Mouse (Mus musculus) left cerebral cortex, postnatal 14 days (tissue): ENCODE data around the gene Slc24a4. TPM values are rescaled to one million over a fixed set of nuclear protein-coding genes. Genes with fewer than 3 reads are reported as not detected.

Source experiments
- DNase-seq, 2 experiments: peaks; one replicate each; pipeline ENCODE4 v3.0.0; 2021 to 2022; ENCODE audit warnings: low spot score in 2 of 2, mixed read lengths in 1 of 2
- intact Hi-C: fragments of 180-260 bp; cut with DNase I; formaldehyde crosslinking; loops from one replicate; pipeline ENCODE4 v1.15.1; 2025
- total RNA-seq, 2 experiments: library from RNA; stranded (reverse); gene quantifications; 2 replicates each; pipeline ENCODE4 v1.2.3; 2021

The Slc24a4 gene
- total RNA-seq, 2 experiments from 2014 or later: 25.8 to 26.4 TPM

DNA sequence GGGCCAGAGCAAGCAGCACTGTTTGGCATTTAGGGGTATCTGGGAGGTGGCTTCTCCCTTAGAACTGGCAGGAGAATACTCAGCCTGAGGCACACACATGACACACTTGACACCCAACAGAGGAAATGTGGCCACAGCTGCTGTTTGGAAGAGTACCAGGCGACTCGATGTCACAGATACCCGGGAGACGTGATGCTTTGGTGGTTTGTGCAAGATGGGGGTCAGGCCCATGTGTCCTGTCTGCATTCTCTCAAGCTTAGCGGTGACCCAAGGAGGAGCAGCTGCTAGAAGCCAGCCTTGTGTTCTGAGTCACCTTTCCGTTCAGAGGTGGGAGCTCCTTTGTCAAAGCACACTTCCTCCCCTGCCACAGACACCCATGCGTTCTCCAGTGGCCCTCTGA is 166.7 kb downstream of the Slc24a4 start:
- DNase-seq: no peak
- intact Hi-C loops: no loop called here

- no peak for DNase-seq
- intact Hi-C loops: no loop called here
Measured at GRCm38 (mm10) chr12:102295662-102296061, 167.1 kb downstream of the Slc24a4 start.

DNA sequence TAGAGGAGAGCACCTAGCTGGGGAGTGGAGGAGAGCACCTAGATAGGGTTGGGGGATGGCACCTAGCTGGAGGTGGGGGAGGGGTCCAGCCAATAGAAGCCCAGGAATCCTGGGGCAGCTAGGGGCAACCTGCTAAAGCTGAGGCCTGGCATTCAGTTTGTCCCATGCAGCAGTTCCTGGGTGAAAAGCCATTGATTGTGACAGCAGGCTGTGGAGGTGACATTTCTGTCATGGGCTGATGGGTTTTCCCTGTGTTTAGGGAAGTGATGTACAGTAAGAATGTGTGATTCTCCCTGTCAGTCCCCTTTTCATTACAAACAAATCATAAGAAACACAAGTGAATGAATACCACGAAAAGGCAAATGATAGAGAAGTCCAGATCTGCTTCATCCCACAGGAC is 167.8 kb downstream of the Slc24a4 start:
- intact Hi-C loops: no loop called here
- no peak for DNase-seq

GRCm38 (mm10) chr12:102296967-102297366 is 168.4 kb downstream of the Slc24a4 start:
- intact Hi-C loops: no loop called here

DNA sequence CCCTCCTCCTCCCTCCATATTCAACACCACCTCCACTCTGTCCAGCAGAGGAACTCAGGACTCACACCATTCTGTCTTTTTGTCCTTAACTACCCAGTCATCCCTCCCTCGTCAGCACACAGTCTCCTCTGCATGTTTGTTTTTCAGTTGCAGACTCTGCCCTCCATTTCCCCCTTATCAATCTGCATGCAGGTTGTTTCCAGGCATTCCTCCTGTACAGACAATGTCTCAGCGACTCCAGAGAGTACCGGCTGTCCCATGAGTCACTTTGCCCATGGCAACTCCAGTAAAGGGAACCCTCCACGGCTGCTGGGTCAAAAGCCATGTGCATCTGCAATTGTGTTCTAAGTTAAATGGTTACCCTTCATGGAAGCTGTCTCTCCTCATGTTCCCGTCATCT is 170.7 kb downstream of the Slc24a4 start:
- intact Hi-C loops: no loop called here
- no peak for DNase-seq

More at GRCm38 (mm10) chr12:102296967-102297366, 168.4 kb downstream of the Slc24a4 start:
- DNase-seq: no peak

DNA sequence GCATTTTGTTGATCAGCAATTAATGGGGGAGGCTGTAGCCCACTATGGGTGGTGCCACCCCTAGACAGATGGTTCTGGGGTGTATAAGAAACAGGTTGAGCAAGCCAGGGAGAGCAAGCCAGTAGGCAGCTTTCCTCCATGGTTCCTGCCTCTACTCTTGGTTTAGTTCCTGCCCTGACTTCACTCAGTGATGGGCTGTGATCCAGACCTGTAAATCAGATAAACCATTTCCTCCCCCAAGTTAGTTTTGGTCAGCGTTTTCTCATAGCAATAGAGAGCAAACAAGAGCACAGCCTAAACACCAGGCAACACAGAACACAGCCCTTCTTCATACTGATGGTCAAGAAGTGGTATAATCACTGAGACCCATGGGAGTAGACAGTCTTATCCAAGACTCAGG is 173.1 kb downstream of the Slc24a4 start:
- no peak for DNase-seq
- intact Hi-C loops: no loop called here

DNA sequence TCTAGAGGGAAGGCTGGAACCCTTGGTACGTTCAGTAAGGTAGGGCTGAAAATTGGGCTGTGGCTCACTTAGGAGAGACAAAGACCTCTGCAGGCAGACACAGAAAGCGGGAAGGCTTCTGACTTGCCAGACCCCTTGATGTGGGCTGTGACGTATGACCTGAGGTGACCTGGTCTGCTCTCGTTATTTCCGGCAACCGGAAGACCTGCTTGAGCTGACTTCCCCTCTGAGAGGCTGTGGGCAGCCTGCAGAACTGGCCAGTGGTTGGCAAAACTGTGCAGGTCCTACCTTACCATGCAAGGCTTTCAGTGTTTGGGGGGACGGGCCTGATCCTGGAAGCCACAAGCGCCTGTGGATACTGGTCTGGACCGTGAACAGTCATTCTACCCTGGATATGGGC is 173.8 kb downstream of the Slc24a4 start:
- intact Hi-C loops: no loop called here
- peak in 1 of 2 experiments; percentile 51 for DNase-seq

- intact Hi-C loops: no loop called here
- DNase-seq: no peak
Measured at GRCm38 (mm10) chr12:102302831-102303351, 174.4 kb downstream of the Slc24a4 start.

- intact Hi-C loops: no loop called here
- DNase-seq: peak in 1 of 2 experiments; percentile 42
Measured at GRCm38 (mm10) chr12:102303867-102304266, 175.3 kb downstream of the Slc24a4 start.

- intact Hi-C loops: no loop called here
Measured at GRCm38 (mm10) chr12:102305069-102305836, 176.7 kb downstream of the Slc24a4 start.

GRCm38 (mm10) chr12:102308001-102308456 is 179.5 kb downstream of the Slc24a4 start:
- peak; percentile 50 to 65 for DNase-seq
- intact Hi-C loops: no loop called here

More at GRCm38 (mm10) chr12:102305069-102305836, 176.7 kb downstream of the Slc24a4 start:
- no peak for DNase-seq

- intact Hi-C loops: no loop called here
Measured at GRCm38 (mm10) chr12:102308457-102309011, 180.0 kb downstream of the Slc24a4 start.

GRCm38 (mm10) chr12:102309099-102309799 is 180.7 kb downstream of the Slc24a4 start:
- DNase-seq: no peak
- intact Hi-C loops: no loop called here

More at GRCm38 (mm10) chr12:102308457-102309011, 180.0 kb downstream of the Slc24a4 start:
- DNase-seq: peak; percentile 69 to 83

DNA sequence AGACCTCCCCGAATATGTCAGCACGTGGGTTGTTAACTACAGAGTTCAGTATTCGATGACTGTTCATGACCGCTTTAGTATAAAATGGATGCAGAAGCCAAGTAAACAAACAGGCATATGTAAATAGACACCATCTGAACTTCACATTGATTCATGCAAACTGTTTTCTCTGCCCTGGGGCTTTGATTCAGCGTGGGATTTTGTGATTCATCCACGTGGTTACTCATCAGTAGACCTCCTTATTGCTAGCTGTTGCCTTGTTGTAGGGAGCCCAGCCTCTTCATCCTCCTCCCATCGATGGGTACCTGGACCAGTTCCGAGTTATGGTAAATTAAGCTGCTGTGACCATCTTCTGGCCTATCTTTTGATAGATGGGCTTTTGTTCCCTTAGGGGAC is 181.3 kb downstream of the Slc24a4 start:
- intact Hi-C loops: no loop called here
- DNase-seq: no peak

DNA sequence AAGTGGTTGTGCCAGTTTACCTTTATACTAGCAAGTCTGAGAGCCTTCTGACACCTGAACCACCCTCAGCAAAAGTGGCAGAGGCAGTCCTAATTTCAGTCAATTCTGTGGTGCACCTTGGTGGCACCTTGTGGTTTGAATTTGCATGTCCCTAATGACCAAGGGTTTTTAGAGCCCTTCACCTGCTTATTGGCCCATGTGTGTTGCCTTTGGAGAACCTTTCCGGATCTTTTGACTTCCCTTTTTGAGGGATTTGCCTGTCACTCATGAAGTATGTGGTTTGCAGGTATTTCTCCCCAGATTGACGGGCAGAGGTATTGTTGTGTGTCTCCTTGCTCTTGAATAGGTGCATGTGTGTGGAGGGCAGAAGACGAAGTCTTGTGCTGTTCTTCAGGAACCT is 181.7 kb downstream of the Slc24a4 start:
- intact Hi-C loops: no loop called here
- no peak for DNase-seq

DNA sequence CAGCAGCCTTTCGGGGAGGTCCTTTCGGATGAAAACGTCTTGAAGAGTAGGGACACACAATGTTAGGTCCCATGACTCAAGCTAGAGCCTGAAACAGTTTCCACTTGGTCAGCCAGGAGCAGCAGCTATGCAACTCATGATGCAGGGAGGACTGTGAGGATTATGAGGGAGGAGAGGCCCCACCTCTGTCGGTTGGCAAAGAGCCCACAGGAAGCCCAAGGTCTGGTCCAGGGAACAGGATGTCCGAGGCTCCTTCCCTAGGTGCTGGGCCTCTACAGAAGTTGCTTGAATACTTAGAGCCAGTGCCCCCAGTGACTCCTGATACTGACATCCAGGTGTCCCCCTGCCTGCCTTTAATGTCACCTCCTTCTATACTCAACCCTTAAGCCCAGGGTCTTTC is 182.9 kb downstream of the Slc24a4 start:
- intact Hi-C loops: no loop called here

More for the DNA sequence above, 182.9 kb downstream of the Slc24a4 start:
- no peak for DNase-seq
